Mouse (Mus musculus) monocyte, adult 5-6 weeks (primary cell): ENCODE results near the gene Fam122a. TPM values are rescaled to one million over a fixed set of nuclear protein-coding genes. Genes with fewer than 3 reads are reported as not detected.
A peak's percentile ranks its signal among the peaks of the same experiment; 100 is the strongest.

Experiments used
- ATAC-seq: fragments of 153-309, 156-312 bp; replicated peaks from 2 replicates; pipeline ENCODE4 v1.8.0; 2017; ENCODE audit warnings: mild to moderate bottlenecking; ENCODE audit not compliant: low TSS enrichment, insufficient number of reproducible peaks, severe bottlenecking, poor library complexity, low FRiP score
- total RNA-seq: library from RNA; stranded (forward); fragments of 200-1000, 200-491, 200-594 nt; gene quantifications from 3 replicates; pipeline ENCODE4 v1.2.3, GENCODE M21; 2017

The Fam122a gene
- total RNA-seq, result 4.5 to 9.5 TPM (median 9.4 TPM) in 3 replicates

- ATAC-seq, result peak; percentile 91
These were observed at the start of gene Fam122a for GRCm38 (mm10) chr19:24476929-24477882. Gene Fam122a, minus strand, starts transcription at chr19:24477356.

- no peak for ATAC-seq
These were observed 46.5 kb upstream of the Fam122a start for GRCm38 (mm10) chr19:24523476-24524313.

- no peak for ATAC-seq
These were observed 44.8 kb upstream of the Fam122a start for GRCm38 (mm10) chr19:24521997-24522396.

GRCm38 (mm10) chr19:24521146-24521545, 44.0 kb upstream of the Fam122a start:
- ATAC-seq, result no peak

GRCm38 (mm10) chr19:24519732-24520409, 42.7 kb upstream of the Fam122a start:
- ATAC-seq, result no peak

GRCm38 (mm10) chr19:24518384-24518783, 41.2 kb upstream of the Fam122a start:
- ATAC-seq, result no peak

- no peak for ATAC-seq
These were observed 39.9 kb upstream of the Fam122a start for GRCm38 (mm10) chr19:24517057-24517456.

GRCm38 (mm10) chr19:24515941-24516340, 38.8 kb upstream of the Fam122a start:
- ATAC-seq, result no peak

- no peak for ATAC-seq
These were observed 37.8 kb upstream of the Fam122a start for GRCm38 (mm10) chr19:24514661-24515642.

GRCm38 (mm10) chr19:24513105-24513843, 36.1 kb upstream of the Fam122a start:
- no peak for ATAC-seq

GRCm38 (mm10) chr19:24511939-24512338, 34.8 kb upstream of the Fam122a start:
- no peak for ATAC-seq

GRCm38 (mm10) chr19:24509391-24509790, 32.2 kb upstream of the Fam122a start:
- no peak for ATAC-seq

GRCm38 (mm10) chr19:24508087-24508767, 31.1 kb upstream of the Fam122a start:
- ATAC-seq, result no peak

- no peak for ATAC-seq
These were observed 25.7 kb upstream of the Fam122a start for GRCm38 (mm10) chr19:24502736-24503421.

GRCm38 (mm10) chr19:24501525-24501924, 24.4 kb upstream of the Fam122a start:
- no peak for ATAC-seq

- no peak for ATAC-seq
These were observed 23.3 kb upstream of the Fam122a start for GRCm38 (mm10) chr19:24500431-24500830.
